Mouse (Mus musculus): Measurements from ENCODE around the gene Zfhx3. TPM values are rescaled to one million over a fixed set of nuclear protein-coding genes. Genes with fewer than 3 reads are reported as not detected.
A peak's percentile ranks its signal among the peaks of the same experiment; 100 is the strongest.

The Zfhx3 gene
- polyA plus RNA-seq, 1 experiment: 2.5 TPM

- no peak for TF ChIP-seq CTCF (conservative IDR thresholded peaks at IDR 0.05; ENCODE audit: insufficient read depth, insufficient read length, low read depth, low read length)
- no peak for TF ChIP-seq POLR2A (IDR thresholded peaks at IDR 0.05; ENCODE audit: low read depth, low read length)
- no peak overlapping the region for H3K4me3 ChIP-seq (ENCODE audit: insufficient read depth, low read depth, low read length)
- H3K27me3 ChIP-seq (replicated peaks; ENCODE audit: control insufficient read depth, insufficient read depth, low read length): no peaks in the 10 kb centered on the region
- H3K4me1 ChIP-seq (ENCODE audit: control insufficient read depth, insufficient read depth, low read length): no peaks in the 10 kb centered on the region
- WGBS: 80% methylated on average over 3 of the region's 3 CpGs
- H3K27ac ChIP-seq (ENCODE audit: insufficient read depth, low read depth, low read length): no peak overlapping the region
- DNase-seq: no peak
- H3K36me3 ChIP-seq (ENCODE audit: control insufficient read depth, insufficient read depth, low read length): no peaks in the 10 kb centered on the region
Observed at GRCm38 (mm10) chr8:108019651-108020050, 77.2 kb downstream of the Zfhx3 start.

- DNase-seq: no peak
- H3K27me3 ChIP-seq (replicated peaks; ENCODE audit: control insufficient read depth, insufficient read depth, low read length): no peaks in the 10 kb centered on the region
- H3K27ac ChIP-seq (ENCODE audit: insufficient read depth, low read depth, low read length): no peak overlapping the region
- no peak overlapping the region for H3K4me3 ChIP-seq (ENCODE audit: insufficient read depth, low read depth, low read length)
- H3K4me1 ChIP-seq (ENCODE audit: control insufficient read depth, insufficient read depth, low read length): no peaks in the 10 kb centered on the region
- no peak for TF ChIP-seq POLR2A (IDR thresholded peaks at IDR 0.05; ENCODE audit: low read depth, low read length)
- TF ChIP-seq CTCF (conservative IDR thresholded peaks at IDR 0.05; ENCODE audit: insufficient read depth, insufficient read length, low read depth, low read length): no peak
- H3K36me3 ChIP-seq (ENCODE audit: control insufficient read depth, insufficient read depth, low read length): no peaks in the 10 kb centered on the region
- WGBS: 75% methylated on average over 4 of the region's 4 CpGs
Observed at GRCm38 (mm10) chr8:108022404-108022803, 80.0 kb downstream of the Zfhx3 start.

GRCm38 (mm10) chr8:108024331-108024730 is 81.9 kb downstream of the Zfhx3 start:
- H3K4me1 ChIP-seq (ENCODE audit: control insufficient read depth, insufficient read depth, low read length): no peaks in the 10 kb centered on the region
- H3K27ac ChIP-seq (ENCODE audit: insufficient read depth, low read depth, low read length): no peak overlapping the region
- H3K4me3 ChIP-seq (ENCODE audit: insufficient read depth, low read depth, low read length): no peak overlapping the region
- H3K36me3 ChIP-seq (ENCODE audit: control insufficient read depth, insufficient read depth, low read length): no peaks in the 10 kb centered on the region
- no peak for DNase-seq
- 51% methylated on average over 4 of the region's 4 CpGs for WGBS
- TF ChIP-seq CTCF (conservative IDR thresholded peaks at IDR 0.05; ENCODE audit: insufficient read depth, insufficient read length, low read depth, low read length) (no peak), POLR2A (IDR thresholded peaks at IDR 0.05; ENCODE audit: low read depth, low read length) (no peak)
- H3K27me3 ChIP-seq (replicated peaks; ENCODE audit: control insufficient read depth, insufficient read depth, low read length): no peaks in the 10 kb centered on the region

GRCm38 (mm10) chr8:108025249-108025648 is 82.8 kb downstream of the Zfhx3 start:
- no peak for TF ChIP-seq POLR2A (IDR thresholded peaks at IDR 0.05; ENCODE audit: low read depth, low read length)
- peak; percentile 33 for TF ChIP-seq CTCF (conservative IDR thresholded peaks at IDR 0.05; ENCODE audit: insufficient read depth, insufficient read length, low read depth, low read length)
- WGBS: 87% methylated on average over 2 of the region's 2 CpGs
- Histone ChIP-seq H3K4me3 (ENCODE audit: insufficient read depth, low read depth, low read length) (no peak overlapping the region), H3K27me3 (replicated peaks; ENCODE audit: control insufficient read depth, insufficient read depth, low read length) (no peaks in the 10 kb centered on the region), H3K4me1 (ENCODE audit: control insufficient read depth, insufficient read depth, low read length) (no peaks in the 10 kb centered on the region), H3K36me3 (ENCODE audit: control insufficient read depth, insufficient read depth, low read length) (no peaks in the 10 kb centered on the region), H3K27ac (ENCODE audit: insufficient read depth, low read depth, low read length) (no peak overlapping the region)
- DNase-seq: no peak

GRCm38 (mm10) chr8:108026557-108027440 is 84.4 kb downstream of the Zfhx3 start:
- TF ChIP-seq POLR2A (IDR thresholded peaks at IDR 0.05; ENCODE audit: low read depth, low read length) (no peak), CTCF (conservative IDR thresholded peaks at IDR 0.05; ENCODE audit: insufficient read depth, insufficient read length, low read depth, low read length) (no peak)
- no peak for DNase-seq
- Histone ChIP-seq H3K27ac (ENCODE audit: insufficient read depth, low read depth, low read length) (no peak overlapping the region), H3K4me1 (ENCODE audit: control insufficient read depth, insufficient read depth, low read length) (no peaks in the 10 kb centered on the region), H3K36me3 (ENCODE audit: control insufficient read depth, insufficient read depth, low read length) (no peaks in the 10 kb centered on the region), H3K27me3 (replicated peaks; ENCODE audit: control insufficient read depth, insufficient read depth, low read length) (no peaks in the 10 kb centered on the region), H3K4me3 (ENCODE audit: insufficient read depth, low read depth, low read length) (no peak overlapping the region)
- 29% methylated on average over 11 of the region's 11 CpGs for WGBS

GRCm38 (mm10) chr8:108027561-108028025 is 85.1 kb downstream of the Zfhx3 start:
- Histone ChIP-seq H3K4me1 (ENCODE audit: control insufficient read depth, insufficient read depth, low read length) (no peaks in the 10 kb centered on the region), H3K4me3 (ENCODE audit: insufficient read depth, low read depth, low read length) (no peak overlapping the region), H3K27me3 (replicated peaks; ENCODE audit: control insufficient read depth, insufficient read depth, low read length) (no peaks in the 10 kb centered on the region), H3K36me3 (ENCODE audit: control insufficient read depth, insufficient read depth, low read length) (no peaks in the 10 kb centered on the region), H3K27ac (ENCODE audit: insufficient read depth, low read depth, low read length) (no peak overlapping the region)
- TF ChIP-seq POLR2A (IDR thresholded peaks at IDR 0.05; ENCODE audit: low read depth, low read length): no peak
- no peak for TF ChIP-seq CTCF (conservative IDR thresholded peaks at IDR 0.05; ENCODE audit: insufficient read depth, insufficient read length, low read depth, low read length)
- WGBS: 11% methylated on average over 20 of the region's 20 CpGs
- no peak for DNase-seq

- DNase-seq: no peak
- no peaks in the 10 kb centered on the region for H3K36me3 ChIP-seq (ENCODE audit: control insufficient read depth, insufficient read depth, low read length)
- 37% methylated on average over 8 of the region's 8 CpGs for WGBS
- no peaks in the 10 kb centered on the region for H3K27me3 ChIP-seq (replicated peaks; ENCODE audit: control insufficient read depth, insufficient read depth, low read length)
- no peak overlapping the region for H3K27ac ChIP-seq (ENCODE audit: insufficient read depth, low read depth, low read length)
- H3K4me1 ChIP-seq (ENCODE audit: control insufficient read depth, insufficient read depth, low read length): no peaks in the 10 kb centered on the region
- no peak for TF ChIP-seq POLR2A (IDR thresholded peaks at IDR 0.05; ENCODE audit: low read depth, low read length)
- TF ChIP-seq CTCF (conservative IDR thresholded peaks at IDR 0.05; ENCODE audit: insufficient read depth, insufficient read length, low read depth, low read length): no peak
- H3K4me3 ChIP-seq (ENCODE audit: insufficient read depth, low read depth, low read length): no peak overlapping the region
Observed at GRCm38 (mm10) chr8:108028440-108028839, 86.0 kb downstream of the Zfhx3 start.

Data from kidney, adult 2 months (tissue).